Mouse (Mus musculus) embryonic facial prominence, embryonic 12.5 days (tissue): ENCODE measurements around the gene Atp13a2. TPM values are rescaled to one million over a fixed set of nuclear protein-coding genes. Genes with fewer than 3 reads are reported as not detected.
A peak's percentile ranks its signal among the peaks of the same experiment; 100 is the strongest.

Experiments used
- ATAC-seq: fragments of 200-750 bp; cut with Nextera tagmentation; 2 replicates; pipeline ENCODE4 v1.8.0; 2017; ENCODE audit not compliant: insufficient number of reproducible peaks, insufficient read depth, low FRiP score, low TSS enrichment
- H3K27ac ChIP-seq: fragments of 300-500 bp; sonication (generic); 2 replicates; pipeline ENCODE4 v1.5.1; 2016; ENCODE audit warnings: mild to moderate bottlenecking
- H3K27me3 ChIP-seq: fragments of 300-500 bp; sonication (generic); 2 replicates; pipeline ENCODE4 v1.6.1; 2016; ENCODE audit warnings: mild to moderate bottlenecking, moderate library complexity
- H3K36me3 ChIP-seq: fragments of 300-500 bp; sonication (generic); 2 replicates; pipeline ENCODE4 v1.6.1; 2016; ENCODE audit warnings: mild to moderate bottlenecking
- H3K4me1 ChIP-seq: fragments of 300-500 bp; sonication (generic); 2 replicates; pipeline ENCODE4 v1.6.1; 2016
- H3K4me2 ChIP-seq: fragments of 300-500 bp; sonication (generic); replicated peaks from 2 replicates; pipeline ENCODE4 v1.6.1; 2016; ENCODE audit warnings: mild to moderate bottlenecking, moderate library complexity
- H3K4me3 ChIP-seq: fragments of 300-500 bp; sonication (generic); 2 replicates; pipeline ENCODE4 v1.5.1; 2016; ENCODE audit warnings: mild to moderate bottlenecking
- H3K9ac ChIP-seq: fragments of 300-500 bp; sonication (generic); 2 replicates; pipeline ENCODE4 v1.6.1; 2016; ENCODE audit warnings: mild to moderate bottlenecking, moderate library complexity
- H3K9me3 ChIP-seq: fragments of 300-500 bp; sonication (generic); 2 replicates; pipeline ENCODE4 v1.6.1; 2016; ENCODE audit warnings: mild to moderate bottlenecking, moderate library complexity
- WGBS: fragments of 180-500 bp; shearing (Covaris S2); methylation state at CpG from one replicate; pipeline ENCODE4 v1.1.7; 2016; 5-methylcytosine and 5-hydroxymethylcytosine counted together
- polyA plus RNA-seq: library from polyadenylated mRNA; unstranded; fragments of >200 nt; fragmentation: Nextera tagmentation; extraction: Ambion mirVana; gene quantifications from 2 replicates; pipeline ENCODE4 v1.2.1, GENCODE M21; 2016

The Atp13a2 gene
- polyA plus RNA-seq, 1 experiment from 2014 or later: 56.1 TPM

GRCm38 (mm10) chr4:141052442-141052841, 65.8 kb downstream of the Atp13a2 start:
- Histone ChIP-seq H3K9me3 (no peaks in the 10 kb centered on the region), H3K27ac (no peak overlapping the region), H3K27me3 (no peaks in the 10 kb centered on the region), H3K9ac (no peak overlapping the region), H3K4me3 (no peak overlapping the region), H3K36me3 (peaks cover 29% of the 10 kb centered on the region), H3K4me1 (peaks cover 18% of the 10 kb centered on the region), H3K4me2 (no peak overlapping the region)
- no peak for ATAC-seq
- 90% methylated on average over 12 of the region's 12 CpGs for WGBS

GRCm38 (mm10) chr4:141053138-141053537, 66.5 kb downstream of the Atp13a2 start:
- H3K9ac ChIP-seq: peak overlapping the region; percentile 42
- peaks cover 34% of the 10 kb centered on the region for H3K36me3 ChIP-seq
- H3K27me3 ChIP-seq: no peaks in the 10 kb centered on the region
- no peak overlapping the region for H3K4me3 ChIP-seq
- ATAC-seq: no peak
- WGBS: 42% methylated on average over 8 of the region's 8 CpGs
- no peaks in the 10 kb centered on the region for H3K9me3 ChIP-seq
- H3K4me2 ChIP-seq: peak overlapping the region; percentile 33
- peak overlapping the region; percentile 72; the same call in 1 of the 2 replicates for H3K27ac ChIP-seq
- peaks cover 18% of the 10 kb centered on the region for H3K4me1 ChIP-seq

- WGBS: 19% methylated on average over 15 of the region's 17 CpGs
- peak overlapping the region; percentile 42 for H3K9ac ChIP-seq
- peak overlapping the region; percentile 33 for H3K4me2 ChIP-seq
- no peaks in the 10 kb centered on the region for H3K9me3 ChIP-seq
- H3K27ac ChIP-seq: peak overlapping the region; percentile 72
- ATAC-seq: peak; percentile 24; the same call in 1 of the 2 replicates
- H3K4me1 ChIP-seq: peaks cover 20% of the 10 kb centered on the region
- no peaks in the 10 kb centered on the region for H3K27me3 ChIP-seq
- H3K36me3 ChIP-seq: peaks cover 34% of the 10 kb centered on the region
- H3K4me3 ChIP-seq: 0 out of 2 replicates have a peak overlapping the region, but pooled peaks have one; percentile 9
Observed at GRCm38 (mm10) chr4:141053568-141054161, 67.0 kb downstream of the Atp13a2 start.

Other genes starting within 250 kb of the Atp13a2 start
- 0.09 TPM in 1 of 2 replicates, not detected in the other for gene Padi6, start 244.2 kb upstream of the Atp13a2 start, polyA plus RNA-seq
- gene Padi4, start 212.6 kb upstream of the Atp13a2 start, polyA plus RNA-seq: 0.22 TPM in 1 of 2 replicates, not detected in the other
- 0.06 and 0.08 TPM in 2 replicates for gene Padi3, start 176.2 kb upstream of the Atp13a2 start, polyA plus RNA-seq
- 0.12 and 0.14 TPM in 2 replicates for gene Padi1, start 141.1 kb upstream of the Atp13a2 start, polyA plus RNA-seq
- gene Padi2, start 80.5 kb upstream of the Atp13a2 start, polyA plus RNA-seq: 3.0 and 3.6 TPM in 2 replicates
- gene Sdhb, start 25.7 kb upstream of the Atp13a2 start, polyA plus RNA-seq: 388 and 392 TPM in 2 replicates
- gene Mfap2, start 23.5 kb downstream of the Atp13a2 start, polyA plus RNA-seq: 646 and 656 TPM in 2 replicates
- gene Crocc, start 73.7 kb downstream of the Atp13a2 start, polyA plus RNA-seq: 13.2 TPM in 2 replicates
- 79.8 and 84.5 TPM in 2 replicates for gene Necap2, start 91.5 kb downstream of the Atp13a2 start, polyA plus RNA-seq
- gene Spata21, start 101.5 kb downstream of the Atp13a2 start, polyA plus RNA-seq: 0.14 TPM in 1 of 2 replicates, not detected in the other
- 35.2 and 37.6 TPM in 2 replicates for gene Szrd1, start 152.9 kb downstream of the Atp13a2 start, polyA plus RNA-seq
- 31.6 and 32.1 TPM in 2 replicates for gene Fbxo42, start 161.0 kb downstream of the Atp13a2 start, polyA plus RNA-seq
- gene Rsg1, start 227.1 kb downstream of the Atp13a2 start, polyA plus RNA-seq: 7.6 and 8.6 TPM in 2 replicates